Mouse (Mus musculus): Measurements from ENCODE around the gene Gm5965. TPM values are rescaled to one million over a fixed set of nuclear protein-coding genes. Genes with fewer than 3 reads are reported as not detected.

The Gm5965 gene
- total RNA-seq (2023): not detected

DNA sequence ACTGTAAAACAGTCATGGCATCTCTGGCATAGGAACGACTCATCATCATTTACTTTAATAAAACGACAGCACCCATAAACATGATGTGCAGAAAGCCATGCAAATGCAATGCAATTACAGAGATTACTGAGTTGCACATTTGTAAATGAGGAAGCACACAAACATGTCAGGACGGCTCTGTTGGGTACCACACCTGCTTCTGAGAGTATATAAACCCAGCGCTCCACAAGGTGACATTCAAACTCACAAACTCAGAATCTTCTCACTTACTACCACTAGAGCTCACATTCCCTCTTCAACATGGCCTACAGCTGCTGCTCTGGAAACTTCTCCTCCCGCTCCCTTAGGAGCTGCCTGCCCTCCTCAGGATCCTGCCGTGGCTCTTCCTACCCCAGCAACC is at the start of gene Gm5965:
TSS of gene Gm5965 (plus strand) at position 301 of the 400 bp plus-strand sequence.

GRCm38 (mm10) chr16:88728812-88729275 is 48.9 kb upstream of the Gm5965 start, which contains the start of gene Krtap13-1:
Gene Krtap13-1, plus strand, starts transcription at chr16:88728862.

DNA sequence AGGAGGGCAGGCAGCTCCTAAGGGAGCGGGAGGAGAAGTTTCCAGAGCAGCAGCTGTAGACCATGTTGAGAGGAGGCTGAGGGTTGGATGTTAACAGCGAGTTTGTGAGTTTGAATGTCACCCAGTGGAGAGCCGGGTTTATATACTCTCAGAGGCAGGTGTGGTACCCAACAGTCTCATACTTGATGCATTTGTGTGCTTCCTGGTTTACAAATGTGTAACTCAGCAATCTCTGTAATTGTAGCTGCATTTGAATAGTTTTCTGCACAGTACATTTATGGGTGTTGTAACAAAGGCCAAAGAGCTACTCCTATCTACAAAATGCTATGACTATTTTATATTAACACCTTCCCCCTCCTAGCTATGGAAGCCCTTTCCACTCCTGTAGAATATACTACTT is 26.2 kb upstream of the Gm5965 start, which contains the start of gene Krtap13:
TSS of gene Krtap13 (minus strand) at position 101 of the 400 bp plus-strand sequence.

GRCm38 (mm10) chr16:88758547-88758946 is 19.1 kb upstream of the Gm5965 start, which contains the start of gene 2310034C09Rik:
Gene 2310034C09Rik, plus strand, starts transcription at chr16:88758847.

DNA sequence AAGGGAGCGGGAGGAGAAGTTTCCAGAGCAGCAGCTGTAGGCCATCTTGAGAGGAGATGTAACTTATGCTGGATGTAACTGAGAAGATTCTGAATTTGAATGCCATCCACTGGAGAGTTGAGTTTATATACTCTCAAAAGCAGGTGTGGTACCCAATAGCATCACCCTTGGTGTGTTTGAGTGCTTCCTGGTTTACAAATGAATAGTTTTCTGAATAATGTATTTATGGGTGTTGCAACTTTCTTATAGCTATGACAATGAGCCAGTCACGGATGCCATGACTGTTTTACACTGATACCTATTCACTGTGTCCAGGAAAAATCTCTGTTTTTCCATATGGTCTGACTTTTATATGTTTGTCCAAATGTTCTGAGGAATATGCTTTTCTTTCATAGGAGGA is 3.6 kb upstream of the Gm5965 start, which contains the start of gene 2310057N15Rik:
TSS of gene 2310057N15Rik (minus strand) at position 101 of the 400 bp plus-strand sequence.

GRCm38 (mm10) chr16:88811827-88812226 is 34.1 kb downstream of the Gm5965 start, which contains the start of gene Gm20741:
Gene Gm20741, minus strand, starts transcription at chr16:88812220.

DNA sequence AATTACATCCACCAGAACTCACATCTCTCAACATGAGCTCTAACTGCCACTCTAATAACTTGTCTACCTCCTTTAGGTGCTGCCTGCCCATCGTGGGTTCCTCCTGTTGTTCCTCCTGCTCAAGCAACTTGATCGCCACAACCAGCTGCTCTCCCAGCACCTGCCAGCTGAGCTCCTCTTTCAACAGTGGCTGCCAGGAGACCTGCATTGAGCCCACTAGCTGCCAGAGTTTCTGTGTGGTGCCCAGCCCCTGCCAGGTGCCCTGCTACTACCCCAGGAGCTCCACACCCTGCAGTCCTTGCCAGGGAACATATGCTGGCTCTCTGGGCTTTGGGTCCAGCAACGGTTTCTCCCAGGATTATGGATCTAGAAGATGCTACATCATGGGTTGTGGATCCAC is 42.4 kb downstream of the Gm5965 start, which contains the start of gene Krtap15:
TSS of gene Krtap15 (plus strand) at position 150 of the 400 bp plus-strand sequence.

GRCm38 (mm10) chr16:88826095-88826652 is 48.5 kb downstream of the Gm5965 start, which contains the start of gene Krtap14:
Gene Krtap14, minus strand, starts transcription at chr16:88826145.

Other genes with a start within 250 kb of the Gm5965 start
- not detected for gene Cldn8, start 214.7 kb upstream of the Gm5965 start, total RNA-seq (2023)
- not detected for gene Krtap24-1, start 165.6 kb upstream of the Gm5965 start, total RNA-seq (2023)
- not detected for gene 2310079G19Rik, start 150.2 kb upstream of the Gm5965 start, total RNA-seq (2023)
- gene Krtap26-1, start 130.1 kb upstream of the Gm5965 start, total RNA-seq (2023): not detected
- not detected for gene Krtap27-1, start 106.2 kb upstream of the Gm5965 start, total RNA-seq (2023)
- not detected for gene 2310061N02Rik, start 69.9 kb upstream of the Gm5965 start, total RNA-seq (2023)
- not detected for gene Krtap13-1, start 49.0 kb upstream of the Gm5965 start, total RNA-seq (2023)
- not detected for gene Krtap13, start 26.3 kb upstream of the Gm5965 start, total RNA-seq (2023)
- gene 2310034C09Rik, start 19.0 kb upstream of the Gm5965 start, total RNA-seq (2023): not detected
- not detected for gene 2310057N15Rik, start 3.7 kb upstream of the Gm5965 start, total RNA-seq (2023)
- not detected for gene Gm20741, start 34.3 kb downstream of the Gm5965 start, total RNA-seq (2023)
- not detected for gene Krtap15, start 42.3 kb downstream of the Gm5965 start, total RNA-seq (2023)
- not detected for gene Krtap14, start 48.2 kb downstream of the Gm5965 start, total RNA-seq (2023)
- not detected for gene Krtap19-1, start 91.5 kb downstream of the Gm5965 start, total RNA-seq (2023)
- not detected for gene Krtap19-2, start 96.4 kb downstream of the Gm5965 start, total RNA-seq (2023)
- gene Krtap19-3, start 100.1 kb downstream of the Gm5965 start, total RNA-seq (2023): not detected
- gene Krtap19-4, start 107.2 kb downstream of the Gm5965 start, total RNA-seq (2023): not detected
- gene Krtap19-5, start 118.6 kb downstream of the Gm5965 start, total RNA-seq (2023): not detected
- not detected for gene Krtap19-9b, start 154.4 kb downstream of the Gm5965 start, total RNA-seq (2023)
- gene Krtap16-3, start 185.0 kb downstream of the Gm5965 start, total RNA-seq (2023): not detected
- gene Krtap22-2, start 232.9 kb downstream of the Gm5965 start, total RNA-seq (2023): not detected
- not detected for gene Gm10229, start 237.4 kb downstream of the Gm5965 start, total RNA-seq (2023)

All from CD8-positive naive resting alpha-beta T cell, adult 57 days (primary cell).